Mouse (Mus musculus) hindbrain, embryonic 16.5 days (tissue): Measurements from ENCODE around the gene Zfp870. TPM values are rescaled to one million over a fixed set of nuclear protein-coding genes. Genes with fewer than 3 reads are reported as not detected.

Experiments used
- ATAC-seq: fragments of 200-750 bp; cut with Nextera tagmentation; 2 replicates; pipeline ENCODE4 v1.8.0; 2017; ENCODE audit warnings: moderate TSS enrichment, moderate library complexity
- H3K27ac ChIP-seq: fragments of 300-500 bp; sonication (generic); 2 replicates; pipeline ENCODE4 v1.5.1; 2014; ENCODE audit warnings: low read depth, mild to moderate bottlenecking, control low read depth, low read length, moderate library complexity
- H3K27me3 ChIP-seq: fragments of 300-500 bp; sonication (generic); replicated peaks from 2 replicates; pipeline ENCODE4 v1.6.1; 2014; ENCODE audit warnings: low read length; ENCODE audit not compliant: control insufficient read depth, insufficient read depth
- H3K36me3 ChIP-seq: fragments of 300-500 bp; sonication (generic); 2 replicates; pipeline ENCODE4 v1.6.1; 2014; ENCODE audit warnings: mild to moderate bottlenecking, low read length, moderate library complexity, mixed read lengths; ENCODE audit not compliant: control insufficient read depth, insufficient read depth
- H3K4me1 ChIP-seq: fragments of 300-500 bp; sonication (generic); 2 replicates; pipeline ENCODE4 v1.6.1; 2014; ENCODE audit warnings: low read depth, low read length; ENCODE audit not compliant: control insufficient read depth, insufficient read depth
- H3K4me2 ChIP-seq: fragments of 300-500 bp; sonication (generic); 2 replicates; pipeline ENCODE4 v1.6.1; 2014; ENCODE audit warnings: mild to moderate bottlenecking, low read length, control low read depth, moderate library complexity
- H3K4me3 ChIP-seq: fragments of 300-500 bp; sonication (generic); 2 replicates; pipeline ENCODE4 v1.5.1; 2014; ENCODE audit warnings: mild to moderate bottlenecking, low read length, control low read depth, moderate library complexity
- H3K9ac ChIP-seq: fragments of 300-500 bp; sonication (generic); 2 replicates; pipeline ENCODE4 v1.6.1; 2014; ENCODE audit warnings: low read depth, mild to moderate bottlenecking, control low read depth, low read length, moderate library complexity
- H3K9me3 ChIP-seq: fragments of 300-500 bp; sonication (generic); 2 replicates; pipeline ENCODE4 v1.6.1; 2014; ENCODE audit warnings: mild to moderate bottlenecking, low read length, moderate library complexity; ENCODE audit not compliant: control insufficient read depth
- WGBS: fragments of 180-500 bp; shearing (Covaris S2); extraction: QIAGEN DNeasy Blood & Tissue Kit; methylation state at CpG from one replicate; pipeline ENCODE4 v1.1.7; 2014; 5-methylcytosine and 5-hydroxymethylcytosine counted together
- polyA plus RNA-seq: library from polyadenylated mRNA; unstranded; fragments of >200 nt; fragmentation: Nextera tagmentation; extraction: Ambion mirVana; gene quantifications from 2 replicates; pipeline ENCODE4 v1.2.1, GENCODE M21; 2015

Zfp870 gene
- polyA plus RNA-seq, 1 experiment from 2014 or later: 9.2 TPM

GRCm38 (mm10) chr17:32905239-32905638 is 13.8 kb upstream of the Zfp870 start:
- Histone ChIP-seq H3K36me3 (no peaks in the 10 kb centered on the region), H3K9me3 (no peaks in the 10 kb centered on the region), H3K27me3 (peaks cover 2% of the 10 kb centered on the region; the same call in 1 of the 2 replicates), H3K4me2 (peak overlapping the region; percentile 60), H3K4me1 (no peaks in the 10 kb centered on the region), H3K9ac (peak overlapping the region; percentile 53), H3K27ac (no peak overlapping the region), H3K4me3 (peak overlapping the region; percentile 29)
- ATAC-seq: peak; percentile 68; the same call in 1 of the 2 replicates
- 16% methylated on average over 19 of the region's 19 CpGs for WGBS

DNA sequence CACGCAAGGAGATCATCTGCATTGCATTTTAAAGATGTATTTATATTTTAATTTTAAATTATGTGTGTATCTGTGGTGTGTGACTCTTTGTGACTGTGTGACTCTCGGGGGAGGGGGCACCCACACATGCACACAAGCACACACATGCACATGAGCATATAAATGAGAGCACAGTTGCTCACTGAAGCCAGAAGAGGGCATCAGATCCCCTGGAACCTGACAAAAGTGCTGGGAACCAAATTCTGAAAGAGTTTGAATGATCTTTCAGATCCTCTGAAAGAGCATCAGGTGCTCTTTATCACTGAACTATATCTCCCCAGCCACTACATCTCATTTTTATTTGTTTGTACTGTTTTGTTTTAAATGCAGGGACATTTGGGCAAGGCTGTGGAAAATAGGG is 13.0 kb upstream of the Zfp870 start:
- Histone ChIP-seq H3K9ac (no peak overlapping the region), H3K27ac (no peak overlapping the region), H3K4me3 (no peak overlapping the region), H3K4me1 (no peaks in the 10 kb centered on the region), H3K27me3 (peaks cover 2% of the 10 kb centered on the region; the same call in 1 of the 2 replicates), H3K4me2 (no peak overlapping the region), H3K9me3 (no peaks in the 10 kb centered on the region), H3K36me3 (no peaks in the 10 kb centered on the region)
- 67% methylated on average over 2 of the region's 2 CpGs for WGBS
- no peak for ATAC-seq

- no peaks in the 10 kb centered on the region for H3K4me1 ChIP-seq
- no peak for ATAC-seq
- no peaks in the 10 kb centered on the region for H3K27me3 ChIP-seq
- no peaks in the 10 kb centered on the region for H3K36me3 ChIP-seq
- no peak overlapping the region for H3K4me3 ChIP-seq
- H3K4me2 ChIP-seq: no peak overlapping the region
- no peak overlapping the region for H3K27ac ChIP-seq
- no peaks in the 10 kb centered on the region for H3K9me3 ChIP-seq
- no peak overlapping the region for H3K9ac ChIP-seq
- 79% methylated on average over 1 of the region's 1 CpGs for WGBS
Measured at GRCm38 (mm10) chr17:32901751-32902525, 10.5 kb upstream of the Zfp870 start.

DNA sequence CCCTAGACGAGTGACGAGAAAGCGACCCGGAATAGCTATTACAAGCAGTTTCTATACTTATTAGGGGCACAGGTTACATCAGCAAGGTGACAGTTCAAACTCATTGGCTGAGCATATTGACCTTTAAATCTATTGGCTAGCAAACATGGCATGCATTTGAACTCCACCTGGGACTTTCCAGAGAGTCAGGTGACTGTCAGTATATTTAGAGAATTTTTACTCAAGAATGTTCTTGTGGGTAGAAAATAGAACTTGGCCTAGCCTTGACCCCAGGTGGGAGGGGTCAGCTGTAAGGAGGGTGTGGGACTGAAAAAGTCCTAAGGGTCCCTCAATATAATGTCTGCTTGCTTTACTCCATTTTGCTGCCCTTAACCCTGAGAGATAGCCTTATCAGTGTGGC is 4.0 kb upstream of the Zfp870 start:
- no peaks in the 10 kb centered on the region for H3K27me3 ChIP-seq
- H3K36me3 ChIP-seq: no peaks in the 10 kb centered on the region
- no peak overlapping the region for H3K27ac ChIP-seq
- WGBS: 90% methylated on average over 4 of the region's 4 CpGs
- H3K9ac ChIP-seq: no peak overlapping the region
- H3K4me1 ChIP-seq: peaks cover 3% of the 10 kb centered on the region
- H3K9me3 ChIP-seq: no peaks in the 10 kb centered on the region
- H3K4me3 ChIP-seq: no peak overlapping the region
- ATAC-seq: no peak
- H3K4me2 ChIP-seq: no peak overlapping the region

DNA sequence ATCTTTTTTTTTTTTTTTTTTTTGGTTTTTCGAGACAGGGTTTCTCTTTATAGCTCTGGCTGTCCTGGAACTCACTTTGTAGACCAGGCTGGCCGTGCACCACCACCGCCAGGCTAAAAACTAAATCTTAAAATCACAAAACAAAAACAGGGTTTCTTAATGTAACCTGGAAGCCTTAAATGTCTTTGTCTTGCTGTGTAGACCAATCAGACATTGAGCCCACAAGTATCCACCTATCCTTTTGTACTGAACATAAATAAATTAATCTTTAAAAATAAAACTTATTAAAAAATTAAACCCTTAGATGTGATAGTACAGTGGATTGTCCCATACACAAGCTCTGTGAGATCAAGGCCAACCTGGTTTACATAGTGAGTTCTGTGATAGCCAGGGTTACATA is 2.5 kb upstream of the Zfp870 start:
- H3K36me3 ChIP-seq: no peaks in the 10 kb centered on the region
- WGBS: 89% methylated on average over 3 of the region's 3 CpGs
- H3K9me3 ChIP-seq: no peaks in the 10 kb centered on the region
- no peak overlapping the region for H3K9ac ChIP-seq
- no peaks in the 10 kb centered on the region for H3K27me3 ChIP-seq
- ATAC-seq: no peak
- no peak overlapping the region for H3K27ac ChIP-seq
- H3K4me3 ChIP-seq: no peak overlapping the region
- H3K4me1 ChIP-seq: peaks cover 11% of the 10 kb centered on the region
- no peak overlapping the region for H3K4me2 ChIP-seq

DNA sequence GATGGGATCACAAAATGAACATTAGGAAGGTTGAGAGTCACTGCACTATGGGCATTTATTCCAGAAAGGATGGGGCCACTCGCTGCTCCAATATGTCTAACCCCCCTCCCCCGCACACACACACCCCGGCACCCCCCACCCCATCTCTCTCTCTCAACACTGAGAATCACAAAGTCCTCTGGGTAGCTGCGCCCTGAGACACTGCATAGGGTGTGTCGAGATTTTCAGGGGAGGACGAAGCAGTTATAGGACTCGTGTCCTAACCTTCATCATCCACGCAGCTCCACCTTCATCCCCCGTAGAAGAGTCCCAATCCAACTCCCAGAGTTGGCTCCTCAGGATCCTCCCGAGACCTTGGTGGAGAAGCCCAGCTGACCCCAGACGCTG is 597 bp downstream of the Zfp870 start:
- WGBS: 5% methylated on average over 10 of the region's 11 CpGs
- Histone ChIP-seq H3K4me1 (peaks cover 11% of the 10 kb centered on the region), H3K9ac (peak overlapping the region; percentile 74), H3K27ac (peak overlapping the region; percentile 68), H3K4me3 (peak overlapping the region; percentile 57), H3K27me3 (no peaks in the 10 kb centered on the region), H3K4me2 (peak overlapping the region; percentile 69), H3K9me3 (no peaks in the 10 kb centered on the region), H3K36me3 (no peaks in the 10 kb centered on the region; the same call in 1 of the 2 replicates)
- ATAC-seq: peak; percentile 57; the same call in 1 of the 2 replicates

GRCm38 (mm10) chr17:32889611-32890010 is 1.8 kb downstream of the Zfp870 start:
- 96% methylated on average over 6 of the region's 6 CpGs for WGBS
- no peak overlapping the region for H3K4me3 ChIP-seq
- no peaks in the 10 kb centered on the region for H3K9me3 ChIP-seq
- no peak overlapping the region for H3K27ac ChIP-seq
- peaks cover 6% of the 10 kb centered on the region for H3K36me3 ChIP-seq
- H3K27me3 ChIP-seq: no peaks in the 10 kb centered on the region
- H3K4me2 ChIP-seq: no peak overlapping the region; the same call in 1 of the 2 replicates
- H3K4me1 ChIP-seq: peaks cover 11% of the 10 kb centered on the region
- no peak for ATAC-seq
- no peak overlapping the region for H3K9ac ChIP-seq

GRCm38 (mm10) chr17:32880320-32881218 is 10.9 kb downstream of the Zfp870 start:
- ATAC-seq: no peak
- no peaks in the 10 kb centered on the region for H3K9me3 ChIP-seq
- H3K9ac ChIP-seq: no peak overlapping the region
- H3K4me1 ChIP-seq: no peaks in the 10 kb centered on the region
- H3K27ac ChIP-seq: no peak overlapping the region
- H3K36me3 ChIP-seq: peaks cover 35% of the 10 kb centered on the region
- H3K4me2 ChIP-seq: no peak overlapping the region
- H3K27me3 ChIP-seq: no peaks in the 10 kb centered on the region
- WGBS: 93% methylated on average over 14 of the region's 14 CpGs
- no peak overlapping the region for H3K4me3 ChIP-seq

DNA sequence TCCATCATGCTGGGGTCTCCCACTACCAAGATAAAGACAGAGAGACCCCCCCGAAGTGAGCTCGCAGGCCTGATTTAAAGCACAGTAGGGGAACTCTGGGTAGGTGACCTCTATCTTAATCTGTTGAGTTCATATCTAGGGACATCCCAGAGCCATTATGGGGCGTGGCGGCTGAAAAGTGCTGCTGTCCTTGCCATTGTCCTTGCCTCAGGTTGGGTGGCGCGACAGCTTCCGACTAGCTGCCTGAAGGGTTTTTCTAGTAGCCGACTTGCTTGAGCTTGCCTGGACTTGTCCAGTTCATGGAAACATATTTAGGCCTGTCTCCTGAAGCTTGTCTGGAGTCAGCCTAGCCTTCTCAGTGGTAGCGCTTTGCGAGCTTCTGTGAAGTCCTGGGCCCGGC is 12.7 kb downstream of the Zfp870 start:
- no peaks in the 10 kb centered on the region for H3K4me1 ChIP-seq
- H3K9me3 ChIP-seq: no peaks in the 10 kb centered on the region
- ATAC-seq: no peak
- no peak overlapping the region for H3K9ac ChIP-seq
- no peaks in the 10 kb centered on the region for H3K27me3 ChIP-seq
- H3K36me3 ChIP-seq: peaks cover 29% of the 10 kb centered on the region
- 95% methylated on average over 11 of the region's 11 CpGs for WGBS
- no peak overlapping the region for H3K27ac ChIP-seq
- H3K4me3 ChIP-seq: no peak overlapping the region
- no peak overlapping the region for H3K4me2 ChIP-seq
